Mouse (Mus musculus) heart, adult 8-10 months (tissue): Measurements from ENCODE around the gene Evi5. TPM values are rescaled to one million over a fixed set of nuclear protein-coding genes. Genes with fewer than 3 reads are reported as not detected.
"Not testable (repeated sequence)": the region's sequence is repeated elsewhere in the genome, so short reads cannot be mapped to it uniquely, and the experiment has no call there.

Source experiments
- DNase-seq: peaks from one replicate; pipeline ENCODE4 v3.0.0; 2022; ENCODE audit warnings: low spot score
- total RNA-seq, 4 experiments: library from RNA; stranded (reverse); gene quantifications; 2 replicates each; pipeline ENCODE4 v1.2.4; 2022

Evi5 gene
- 10 to 100 TPM; 16.6 to 21.1 (median 19.0) TPM for total RNA-seq

DNA sequence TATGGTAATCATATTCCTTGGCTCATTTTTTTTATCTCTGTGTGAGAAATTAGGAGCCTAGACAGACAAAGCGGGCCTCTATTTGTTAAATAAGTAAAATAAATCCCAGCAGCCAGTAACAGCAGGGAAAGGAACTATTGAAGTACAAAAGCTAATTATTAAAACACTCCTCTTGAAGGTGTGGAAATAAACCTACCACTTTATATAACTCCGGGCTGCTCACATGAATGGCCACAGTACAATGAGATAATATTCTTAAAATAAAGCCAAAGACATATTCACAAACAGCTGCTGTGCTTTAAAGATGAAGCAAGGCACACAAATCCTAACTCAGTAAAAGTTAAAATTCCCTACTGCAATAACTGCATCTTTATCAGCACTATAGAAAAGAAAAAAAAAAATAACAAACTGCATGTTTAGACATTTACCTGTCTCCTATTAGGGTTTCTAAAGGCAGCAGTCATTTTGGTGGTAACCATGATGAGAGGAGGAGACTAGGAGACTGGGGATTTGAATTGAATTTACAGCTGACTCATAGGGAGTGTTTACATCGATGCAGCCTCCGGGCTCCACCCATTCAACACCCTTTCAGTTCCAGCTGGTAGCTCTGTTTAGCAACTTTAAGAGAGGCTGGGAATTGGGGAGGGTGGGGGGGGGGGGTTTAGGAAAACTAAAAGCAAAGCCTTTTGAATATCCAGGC lies at the start of gene Evi5:
TSS of gene Evi5 (minus strand) at position 547 of the 700 bp plus-strand sequence.
- peak; percentile 26 for DNase-seq

DNA sequence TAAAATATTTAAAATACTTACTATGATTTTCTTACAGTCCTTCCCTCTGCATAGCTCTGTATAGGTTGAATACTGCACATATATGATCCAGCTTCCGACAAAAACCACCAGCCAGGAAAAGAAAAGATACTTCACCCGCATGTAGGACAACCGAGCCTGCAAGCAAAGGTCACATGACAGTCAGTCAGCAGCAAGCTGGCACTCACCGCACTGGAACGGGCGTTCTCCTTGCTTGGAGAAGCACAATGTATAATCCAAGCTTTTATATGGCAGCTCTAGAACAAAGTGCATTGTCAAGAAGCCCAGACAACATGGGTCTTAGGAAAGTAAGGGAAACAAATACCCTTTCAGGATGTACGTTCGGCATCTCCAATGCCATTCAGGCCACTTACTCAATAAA lies 49.7 kb upstream of the Evi5 start:
- DNase-seq = no peak

DNA sequence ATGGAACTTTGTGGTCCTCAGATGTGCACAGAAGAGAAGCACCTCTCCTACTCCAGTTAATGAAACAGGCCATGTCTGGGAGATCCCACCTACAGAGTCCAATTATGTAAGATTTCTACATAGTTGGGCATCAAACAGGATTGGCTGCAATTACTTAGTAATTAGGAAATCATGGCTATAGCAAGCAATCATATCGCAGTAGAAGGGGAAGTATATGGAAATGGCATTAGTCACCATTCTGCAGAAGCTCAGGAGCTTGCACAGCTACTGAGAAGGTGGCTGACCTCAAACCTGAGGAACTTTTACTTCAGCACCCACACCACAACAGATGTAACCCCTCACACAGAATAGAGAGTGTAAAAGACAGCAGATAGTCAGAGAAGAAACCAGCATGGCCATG lies 47.9 kb upstream of the Evi5 start:
- no peak for DNase-seq

DNA sequence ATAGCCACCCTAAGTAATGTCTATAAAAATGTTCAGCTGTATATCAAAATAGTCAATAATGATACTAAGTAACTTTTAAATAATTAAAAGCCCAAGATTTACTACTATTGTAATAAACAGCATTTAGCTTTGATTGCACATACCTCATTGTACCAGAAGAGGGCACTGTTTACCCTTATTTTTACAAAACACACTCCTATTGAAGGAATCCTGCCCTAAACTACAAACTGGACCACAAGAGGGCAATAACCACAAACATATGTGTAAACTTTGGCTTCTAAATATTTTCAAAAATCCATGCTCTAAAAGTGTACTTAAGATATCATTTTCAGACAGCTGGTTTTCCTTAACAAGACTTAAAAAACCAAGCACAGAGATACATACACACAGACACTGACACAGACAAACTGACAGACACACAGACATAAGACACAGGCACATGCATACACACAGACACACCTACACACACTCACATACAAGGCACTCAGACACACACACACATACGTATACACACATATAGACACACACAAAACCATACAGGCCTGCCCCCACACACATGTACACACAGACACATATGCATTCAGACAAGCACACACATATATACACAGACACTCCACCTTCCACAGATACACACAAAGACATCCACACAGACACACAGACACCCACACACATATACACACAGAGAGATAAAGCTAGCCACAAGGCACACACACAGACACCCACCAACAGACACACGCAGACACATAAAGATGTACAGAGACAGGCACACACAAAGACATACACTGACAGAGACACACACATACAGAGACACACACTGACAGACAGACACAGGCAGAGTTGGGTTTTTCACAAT lies 46.7 kb upstream of the Evi5 start:
- peak; percentile 81 for DNase-seq

DNA sequence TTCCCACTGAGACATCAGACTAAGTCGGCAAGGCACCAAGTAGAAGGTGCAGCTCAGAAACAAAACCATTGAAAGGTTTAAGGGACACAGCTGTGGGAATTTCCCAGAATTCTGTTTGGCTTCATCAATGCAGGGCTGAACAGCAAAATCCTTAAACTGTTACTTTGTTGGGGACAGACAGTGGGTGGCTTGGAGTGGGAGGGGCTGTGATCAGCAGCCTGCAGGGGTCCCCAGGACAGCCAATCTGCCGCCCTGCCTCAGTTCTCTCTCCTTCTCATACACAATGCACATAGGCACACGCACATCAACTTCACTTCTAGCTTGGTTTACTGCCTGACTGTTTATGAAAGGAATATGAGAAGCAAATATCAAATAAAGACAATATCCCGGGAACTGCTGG lies 40.4 kb upstream of the Evi5 start:
- no peak for DNase-seq

DNA sequence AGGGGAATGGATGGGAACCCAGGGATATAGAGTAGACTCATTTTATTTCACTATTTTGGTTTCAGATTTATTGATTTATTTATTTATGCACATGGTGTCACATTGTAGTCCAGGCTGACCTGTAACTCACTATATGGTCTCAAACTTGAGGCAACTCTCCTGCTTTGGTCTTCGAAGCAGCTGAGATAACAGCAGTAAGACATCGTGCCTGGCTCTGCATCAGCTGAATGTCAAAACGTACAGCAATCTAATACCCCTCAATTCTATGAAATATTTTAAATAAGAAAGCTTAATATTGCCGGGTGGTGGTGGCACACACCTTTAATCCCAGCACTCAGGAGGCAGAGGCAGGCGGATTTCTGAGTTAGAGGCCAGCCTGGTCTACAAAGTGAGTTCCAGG lies 36.1 kb upstream of the Evi5 start:
- no peak for DNase-seq

DNA sequence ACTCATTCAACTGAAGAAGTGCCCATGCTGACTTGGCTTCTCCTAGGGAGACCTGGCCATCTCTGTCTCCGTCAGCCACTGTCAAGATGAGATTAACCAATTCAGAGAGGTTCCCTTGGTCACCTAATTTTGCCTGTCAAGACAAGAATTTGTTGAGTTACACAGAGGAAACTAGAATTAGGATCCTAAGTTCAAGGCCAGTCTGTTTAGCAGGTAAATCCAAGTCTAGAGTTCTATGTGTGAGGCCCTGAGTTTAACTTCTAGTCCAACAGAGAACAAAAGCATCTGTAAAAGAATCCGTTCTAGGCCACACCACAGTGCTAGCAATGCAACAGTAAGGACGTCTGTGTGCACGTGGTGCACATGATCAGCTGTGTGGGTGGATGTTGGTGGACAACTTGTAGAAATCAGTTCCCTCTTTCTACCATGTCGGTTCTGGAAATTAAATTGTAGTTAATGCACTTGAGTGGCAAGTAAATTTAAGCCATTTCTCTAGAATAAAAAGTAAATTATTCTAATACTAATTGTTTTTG lies 35.2 kb upstream of the Evi5 start:
- DNase-seq = no peak

DNA sequence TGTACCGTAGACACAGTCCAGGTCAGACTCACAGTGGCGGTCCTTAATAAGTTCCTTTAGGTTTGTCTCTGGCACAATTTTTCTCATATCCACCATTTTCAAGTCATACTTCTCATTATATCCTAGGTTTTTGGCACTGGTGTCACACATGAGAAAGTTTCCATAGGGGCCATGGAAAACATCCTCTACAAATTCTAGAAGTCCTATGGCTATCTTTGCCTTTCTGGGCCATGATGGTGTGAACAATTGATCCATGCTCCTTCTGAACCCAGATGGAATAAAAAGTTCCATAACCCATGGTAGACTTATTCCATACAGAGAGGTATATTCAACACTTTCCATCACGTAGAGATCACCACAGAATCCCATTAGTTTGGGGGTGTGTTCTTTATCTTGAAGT lies 34.8 kb upstream of the Evi5 start:
- no peak for DNase-seq

DNA sequence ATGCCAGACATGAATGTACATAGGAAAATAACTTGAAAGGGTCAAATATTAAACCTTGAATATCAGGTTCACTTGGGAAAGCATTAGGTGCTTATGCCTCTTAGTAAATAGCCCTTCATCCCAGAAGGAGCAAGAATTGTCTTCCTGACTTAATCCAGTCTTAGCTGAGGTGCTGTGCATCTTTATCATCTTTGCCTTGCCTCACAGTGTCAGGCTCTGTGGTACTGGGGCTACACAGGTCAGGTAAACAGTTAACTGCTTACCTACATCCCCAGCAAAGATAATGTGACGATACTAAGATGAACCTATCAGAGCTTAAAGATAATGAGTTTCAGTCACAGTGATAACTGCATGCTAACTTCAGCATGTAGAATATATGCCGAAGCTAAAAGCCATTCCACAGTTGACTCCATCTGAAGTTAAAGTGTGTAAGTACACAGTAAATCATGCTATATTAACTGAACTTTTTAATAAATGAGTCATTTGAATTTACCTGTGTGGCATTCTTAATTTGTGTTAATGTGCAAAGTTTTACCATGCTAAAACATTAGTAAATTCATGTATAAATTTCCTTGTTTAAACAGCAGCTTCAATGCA lies 33.7 kb upstream of the Evi5 start:
- no peak for DNase-seq

DNA sequence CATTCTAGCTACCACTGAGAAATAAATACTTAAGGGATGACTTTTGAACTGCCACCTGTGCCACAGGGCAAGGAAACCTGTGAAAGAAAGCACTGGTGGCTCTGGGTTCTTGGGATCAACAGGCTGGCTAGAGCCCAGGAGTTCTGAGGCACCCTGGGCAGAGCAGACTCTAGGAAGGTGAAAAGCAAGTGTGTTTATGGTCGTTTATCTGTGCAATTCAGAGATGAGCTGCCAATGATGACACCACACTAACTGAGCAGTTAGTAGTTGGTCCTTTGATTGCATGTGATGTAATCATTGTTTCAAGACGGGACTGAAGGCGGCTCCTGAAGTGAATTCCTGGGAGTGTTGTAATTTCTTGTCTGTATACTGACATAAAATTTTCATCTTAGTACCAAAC lies 29.4 kb upstream of the Evi5 start:
- DNase-seq = no peak

DNA sequence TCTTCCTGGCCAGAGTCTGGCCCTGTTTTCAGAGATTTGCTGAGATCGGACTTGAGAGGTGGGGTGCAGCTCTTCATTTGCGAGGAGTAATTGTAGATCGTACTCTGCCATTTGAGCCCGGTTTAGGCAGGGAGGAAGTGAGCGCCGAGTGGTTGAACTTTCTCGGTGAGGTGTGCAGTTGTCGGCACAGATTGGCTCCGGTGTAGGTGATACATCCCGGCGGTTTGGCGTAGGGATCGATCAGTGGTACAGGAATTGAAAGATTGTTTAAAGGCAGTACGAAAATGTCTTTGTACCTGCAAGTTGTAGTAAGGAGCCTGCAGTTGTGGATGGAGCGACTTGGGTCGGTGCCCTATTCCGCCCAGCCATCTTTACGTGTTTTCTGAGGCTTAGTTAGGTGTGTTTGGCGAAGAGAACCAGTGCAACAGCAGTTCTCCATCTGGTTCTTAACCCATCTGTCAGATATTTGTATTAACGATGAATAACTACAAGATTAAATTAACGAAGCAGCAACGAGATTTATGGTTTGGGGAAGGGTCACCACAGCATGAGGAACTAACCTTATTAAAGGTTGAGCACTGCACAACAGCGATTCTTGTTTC lies 26.2 kb upstream of the Evi5 start:
- no peak for DNase-seq

DNA sequence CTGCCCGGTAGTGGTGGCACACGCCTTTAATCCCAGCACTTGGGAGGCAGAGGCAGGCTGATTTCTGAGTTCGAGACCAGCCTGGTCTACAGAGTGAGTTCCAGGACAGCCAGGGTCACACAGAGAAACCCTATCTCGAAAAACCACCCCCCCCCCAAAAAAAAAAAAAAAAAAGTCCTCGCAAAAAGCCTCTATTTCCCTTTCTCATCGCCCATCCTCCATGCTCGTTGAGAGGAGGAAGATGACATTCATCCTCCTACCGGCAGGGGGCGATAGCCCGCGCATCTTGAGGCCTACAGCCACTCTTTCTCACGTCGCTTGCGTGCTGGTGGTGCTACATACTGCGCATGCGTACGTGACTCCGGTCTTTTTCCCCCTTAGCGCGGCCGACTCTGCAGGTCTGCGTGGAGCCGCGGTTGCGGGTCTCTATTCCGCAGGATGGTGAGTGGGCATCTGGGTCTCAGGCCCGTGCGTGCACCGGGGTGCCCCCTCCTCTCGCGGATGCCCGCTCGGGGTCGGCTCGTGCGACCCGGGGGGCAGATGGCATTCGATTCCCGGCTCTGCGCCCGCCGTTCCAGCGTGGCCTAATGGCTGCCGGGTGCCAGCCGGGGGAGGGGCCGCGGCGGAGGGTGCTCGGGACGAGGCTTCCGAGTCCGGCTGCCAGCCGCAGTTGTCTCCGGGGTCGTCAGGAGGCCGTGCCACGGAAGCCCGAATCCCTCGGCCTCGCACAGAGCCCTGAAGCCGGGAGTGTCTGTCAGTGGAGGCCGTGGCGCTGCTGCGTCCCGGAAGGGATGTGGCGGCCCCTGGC lies 25.5 kb upstream of the Evi5 start, which contains the start of gene Rpl5:
TSS of gene Rpl5 (plus strand) at position 297 of the 808 bp plus-strand sequence.
- peak; percentile 96 for DNase-seq

DNA sequence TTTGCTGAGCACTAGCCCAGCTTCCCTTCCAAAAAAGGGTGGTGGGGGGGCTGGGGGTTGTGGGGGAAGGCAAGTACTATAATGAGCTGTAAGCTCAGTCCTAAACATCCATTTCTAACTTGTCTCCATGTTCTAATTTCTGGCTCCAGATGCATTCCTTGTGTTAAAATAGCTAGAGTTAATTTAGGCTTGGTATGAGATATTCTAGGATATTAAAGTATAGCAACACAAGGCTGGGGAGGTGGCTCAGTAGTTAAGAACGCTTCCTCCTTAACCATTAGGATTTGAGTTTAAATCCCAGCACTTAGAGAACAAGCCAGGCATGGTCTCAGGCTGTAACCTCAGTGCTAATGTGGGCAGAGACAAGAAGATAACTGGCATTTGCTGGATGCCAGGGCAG lies 21.4 kb upstream of the Evi5 start:
- no peak for DNase-seq

DNA sequence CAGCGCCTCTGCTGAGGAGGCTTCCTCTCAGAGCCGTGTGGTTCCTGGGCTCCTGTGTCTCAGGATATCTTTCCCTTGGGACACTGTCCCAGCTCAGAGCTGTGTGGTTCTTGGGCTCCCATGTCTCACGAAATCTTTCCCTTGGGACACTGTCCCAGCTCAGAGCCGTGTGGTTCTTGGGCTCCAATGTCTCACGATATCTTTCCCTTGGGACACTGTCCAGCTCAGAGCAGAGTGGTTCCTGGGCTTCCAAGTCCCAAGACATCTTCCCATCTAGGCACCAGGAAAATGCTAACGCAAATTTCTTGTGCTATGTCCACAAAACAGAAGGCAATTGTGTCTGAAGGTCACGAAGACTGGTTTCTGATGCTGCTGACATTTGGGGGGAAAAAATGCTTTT lies 19.8 kb upstream of the Evi5 start:
- DNase-seq = no peak

DNA sequence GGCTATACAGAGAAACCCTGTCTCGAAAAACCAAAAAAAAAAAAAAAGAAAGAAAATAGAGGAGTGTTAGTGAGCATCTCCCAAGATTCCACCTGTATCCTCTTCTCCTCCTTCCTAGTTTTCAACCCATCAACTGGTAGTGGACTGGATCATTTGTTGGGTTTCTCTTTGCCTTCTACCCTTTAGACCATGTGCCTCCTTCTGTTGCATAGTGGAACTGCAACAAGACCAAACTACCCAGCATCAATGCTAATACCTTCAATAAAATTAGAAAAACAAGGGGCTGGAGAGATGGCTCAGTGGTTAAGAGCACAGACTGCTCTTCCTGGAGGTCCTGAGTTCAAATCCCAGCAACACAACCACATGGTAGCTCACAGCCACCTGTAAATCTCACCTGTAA lies 16.6 kb upstream of the Evi5 start:
- not testable (repeated sequence) for DNase-seq

DNA sequence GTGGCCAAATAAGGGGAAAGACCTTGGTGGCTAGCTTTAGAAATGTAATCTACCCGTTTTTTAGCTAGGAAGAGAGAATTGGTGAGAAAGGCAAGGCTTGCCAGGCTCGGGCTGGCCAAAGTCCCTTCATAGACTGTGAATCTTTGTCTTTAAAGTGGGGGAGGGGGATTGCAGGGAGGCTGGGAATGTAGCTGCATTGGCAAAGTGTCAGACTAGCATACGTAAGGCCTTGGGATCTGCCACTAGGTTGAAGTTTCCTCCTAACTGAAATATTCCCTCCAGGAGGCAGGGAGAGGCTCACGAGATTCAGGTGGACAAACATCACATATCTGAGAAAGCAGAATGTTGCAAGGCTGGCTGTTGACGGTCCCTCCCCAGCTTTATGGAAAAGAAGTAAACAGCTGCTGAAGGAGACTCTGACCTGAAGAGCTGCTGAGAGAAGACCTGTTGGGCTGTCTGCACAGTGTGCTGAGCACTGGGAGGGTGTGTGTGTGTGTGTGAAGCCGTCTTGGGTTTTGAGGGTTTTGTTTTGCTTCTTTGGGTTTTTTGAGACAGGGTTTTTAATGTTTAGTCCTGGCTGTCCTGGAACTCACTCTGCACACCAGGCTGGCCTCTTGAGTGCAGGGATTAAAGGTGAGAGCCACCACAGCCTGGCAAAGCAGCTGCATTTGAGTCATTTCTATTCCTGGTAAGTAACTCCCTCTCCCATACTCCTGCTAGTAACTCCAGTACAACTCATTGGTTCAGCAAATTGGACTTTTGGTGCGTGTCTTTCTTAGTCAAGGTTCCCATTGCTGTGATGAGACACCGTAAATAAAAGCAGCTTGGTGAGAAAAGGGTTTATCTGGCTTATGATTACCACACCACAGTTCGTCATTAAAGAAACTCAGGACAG lies 15.3 kb upstream of the Evi5 start:
- no peak for DNase-seq

DNA sequence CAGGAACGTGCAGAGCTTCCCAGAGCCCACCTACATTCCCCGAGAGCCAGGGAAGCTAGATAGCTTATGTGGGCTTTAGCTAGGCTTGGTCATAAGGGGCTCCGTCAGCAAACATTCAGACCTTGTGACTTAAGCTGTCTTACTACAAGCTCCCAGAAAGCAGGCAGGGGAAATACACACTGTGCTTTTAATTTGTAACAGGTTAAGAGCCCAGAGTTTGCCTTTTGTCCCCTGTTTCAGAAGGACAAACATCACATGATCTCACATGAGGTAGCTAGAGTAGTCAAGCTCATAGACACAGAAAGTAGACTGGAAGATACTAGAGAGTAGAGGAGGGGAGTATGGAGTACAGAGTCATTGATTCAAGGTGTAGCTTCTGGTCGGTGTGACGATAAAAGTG lies 5.8 kb upstream of the Evi5 start:
- DNase-seq = no peak

DNA sequence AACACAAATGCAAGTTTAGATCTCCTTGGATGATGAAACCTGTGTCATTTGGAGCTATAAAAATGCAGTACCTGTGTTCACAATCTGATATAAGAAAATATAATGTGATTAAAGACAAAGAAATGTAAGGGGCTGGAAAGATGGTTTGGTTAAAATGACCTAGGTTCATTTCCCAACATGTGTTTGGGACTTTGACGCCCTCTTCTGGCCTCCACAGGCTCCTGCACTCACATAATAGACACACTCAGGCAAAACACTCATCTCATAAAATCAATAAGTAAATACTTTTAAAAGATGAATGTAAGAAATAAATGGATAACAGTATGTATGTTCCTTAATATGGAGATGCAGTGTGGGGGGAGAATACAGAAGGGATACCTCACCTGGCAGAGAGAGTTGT lies 2.1 kb upstream of the Evi5 start:
- DNase-seq = no peak

DNA sequence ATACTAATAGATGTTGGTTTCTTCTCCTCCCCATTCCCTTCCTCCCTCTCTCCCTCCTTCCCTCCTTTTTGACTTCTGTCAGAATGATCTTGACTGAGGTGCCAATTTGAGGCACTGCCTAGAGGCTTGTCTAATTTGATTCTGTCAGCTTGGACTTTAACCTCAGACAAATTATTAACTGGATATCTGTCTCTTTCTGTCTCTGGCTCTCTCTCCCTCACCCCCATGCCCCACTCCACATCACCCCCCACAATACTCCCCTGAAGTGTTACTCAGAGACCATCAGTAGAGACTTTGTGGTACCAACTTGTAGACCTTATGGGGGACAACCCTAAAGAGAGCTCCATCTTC lies 329 bp upstream of the Evi5 start:
- no peak for DNase-seq

DNA sequence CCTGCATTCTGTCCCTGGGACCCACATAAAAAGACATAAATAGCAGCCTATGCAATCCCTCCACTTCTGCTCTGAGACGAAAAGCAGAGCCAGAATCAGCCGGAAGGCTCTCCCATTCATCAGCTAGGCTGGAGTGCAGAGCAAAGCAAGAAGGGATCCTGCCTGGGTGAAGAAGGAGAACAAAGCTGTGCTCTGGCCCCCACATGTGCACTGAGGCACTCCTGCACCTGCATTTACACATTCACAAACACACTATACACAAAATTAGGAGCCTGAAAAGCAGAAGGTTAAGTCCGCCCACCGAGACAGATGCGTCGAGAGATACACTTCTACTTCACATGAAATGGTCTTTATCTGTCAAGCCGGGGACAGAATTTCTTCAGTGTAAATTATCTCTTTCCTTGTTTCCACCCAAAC lies 1.0 kb downstream of the Evi5 start:
- no peak for DNase-seq
